In the genomic region with DNA sequence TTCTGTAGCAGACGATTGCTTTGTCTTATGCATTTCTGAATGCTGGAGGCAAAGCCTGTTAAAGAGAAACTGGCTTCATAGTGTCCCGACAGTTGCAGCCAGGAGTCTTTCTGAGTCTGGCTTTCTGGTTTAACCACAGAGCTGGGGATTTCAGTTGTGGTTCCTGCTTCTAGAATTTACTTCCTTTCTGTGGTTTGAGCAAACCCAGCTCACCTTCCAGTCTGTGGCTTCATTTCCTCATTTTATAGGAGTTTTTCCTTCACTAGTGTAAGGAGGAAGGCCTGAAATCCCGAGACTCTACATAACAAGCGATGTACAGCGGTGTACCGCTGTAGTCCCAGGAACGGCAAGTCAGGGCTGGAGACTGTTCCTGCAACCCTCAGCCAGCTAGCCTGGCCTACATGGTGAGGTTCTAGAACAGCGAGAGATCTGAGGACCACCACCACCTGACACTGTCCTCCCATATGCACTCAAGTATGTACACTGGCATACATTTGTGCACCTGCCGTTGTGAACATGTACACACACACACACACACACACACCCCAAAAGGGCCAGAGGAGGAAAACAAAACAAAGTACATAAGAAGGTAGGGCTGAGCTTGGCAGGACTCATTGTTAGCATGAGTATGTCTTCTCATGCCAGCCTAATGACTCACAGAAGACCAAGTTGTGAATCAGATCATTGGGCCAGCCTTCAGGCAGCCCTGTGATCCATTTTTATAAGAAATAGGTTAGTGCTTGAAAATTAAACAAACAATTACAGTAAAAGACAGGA, we compare ENCODE assay signal across 10 mouse cellular contexts. TPM values are rescaled to one million over a fixed set of nuclear protein-coding genes. Genes with fewer than 3 reads are reported as not detected.
DNase-seq lines count a peak whose midpoint lies in the region; ATAC-seq and TF ChIP-seq lines count a peak whose summit lies in the region.
"Had no signal": no experiment of that assay in that cellular context is flagged by ENCODE, and none has a peak within 500 bp of the region (broad histone marks: within the 10 kb centered on the region; RNA-seq: fewer than 3 reads in every experiment).

No protein-coding gene starts in this region.

- ATAC-seq in heart, embryonic 11.5 days (replicated peaks; ENCODE audit: insufficient number of reproducible peaks, low FRiP score, low TSS enrichment) = no peak

- no peaks in the 10 kb centered on the region for H3K79me2 ChIP-seq in myocyte (ENCODE audit: control insufficient read depth, insufficient read depth)

- no peaks in the 10 kb centered on the region for H3K9me3 ChIP-seq in heart, embryonic 11.5 days (replicated peaks; ENCODE audit: control insufficient read depth, low read length)
- H3K9me3 ChIP-seq: lung, embryonic 15.5 days had no signal

- peaks cover 11% of the 10 kb centered on the region for H3K4me1 ChIP-seq in heart, embryonic 11.5 days (ENCODE audit: control insufficient read depth, insufficient read depth, low read length)
- peaks cover 5% of the 10 kb centered on the region for H3K4me1 ChIP-seq in bone marrow, adult 2 months (ENCODE audit: control insufficient read depth, insufficient read depth, low read length)

- no peaks in the 10 kb centered on the region for H3K27me3 ChIP-seq in heart, embryonic 11.5 days (ENCODE audit: control insufficient read depth, insufficient read depth, low read length)
- no peaks in the 10 kb centered on the region for H3K27me3 ChIP-seq in myocyte (ENCODE audit: control insufficient read depth, insufficient read depth, insufficient read length)
- H3K27me3 ChIP-seq: lung, embryonic 15.5 days had no signal

- no peak overlapping the region for H3ac ChIP-seq in myocyte (ENCODE audit: control insufficient read depth, insufficient read length)

- no peak for TF ChIP-seq CTCF in bone marrow, adult 2 months (IDR thresholded peaks at IDR 0.05; ENCODE audit: control insufficient read depth, insufficient read depth, low read length)

- WGBS in heart, embryonic 11.5 days (ENCODE audit: insufficient replicate concordance) = 82% methylated on average over 9 of the region's 9 CpGs
- 11% methylated on average over 9 of the region's 9 CpGs for WGBS in bone marrow, adult 2 months

- peak; percentile 43 for DNase-seq in heart, adult 8-10 months (ENCODE audit: low spot score)
- peak; percentile 76 for DNase-seq in A20 (ENCODE audit: low read depth, low spot score)
- DNase-seq in cerebellum, postnatal 10 days = no peak
- no peak for DNase-seq in right cerebral cortex, adult 18-20 months
- no peak for DNase-seq in right cerebral cortex, postnatal 36 days (ENCODE audit: low spot score in 2 of 2)
- DNase-seq: heart, postnatal 36 days had no signal

- no peak overlapping the region for H3K4me3 ChIP-seq in heart, embryonic 11.5 days (ENCODE audit: low read depth, low read length)
- peak overlapping the region; percentile 41 for H3K4me3 ChIP-seq in bone marrow, adult 2 months (replicated peaks; ENCODE audit: control insufficient read depth, low read depth, low read length)
- H3K4me3 ChIP-seq in myocyte = no peak overlapping the region
- H3K4me3 ChIP-seq: lung, embryonic 15.5 days had no signal

- H3K9ac ChIP-seq in heart, embryonic 11.5 days (ENCODE audit: low read depth, low read length) = no peak overlapping the region
- H3K9ac ChIP-seq: lung, embryonic 15.5 days had no signal

- no peak overlapping the region for H3K4me2 ChIP-seq in heart, embryonic 11.5 days
- peak overlapping the region; percentile 31 for H3K4me2 ChIP-seq in myocyte (ENCODE audit: low read depth)
- H3K4me2 ChIP-seq: lung, embryonic 15.5 days had no signal

- no peaks in the 10 kb centered on the region for H3K36me3 ChIP-seq in heart, embryonic 11.5 days (ENCODE audit: control insufficient read depth, insufficient read depth, low read length)
- no peaks in the 10 kb centered on the region for H3K36me3 ChIP-seq in myocyte (ENCODE audit: control insufficient read depth, insufficient read depth)
- H3K36me3 ChIP-seq: lung, embryonic 15.5 days had no signal

- H3K27ac ChIP-seq in heart, embryonic 11.5 days (ENCODE audit: low read depth, low read length) = no peak overlapping the region
- H3K27ac ChIP-seq in bone marrow, adult 2 months (ENCODE audit: control insufficient read depth, insufficient read depth, low read depth, low read length, poor library complexity) = no peak overlapping the region; the same call in 1 of the 2 replicates
- H3K27ac ChIP-seq: lung, embryonic 15.5 days had no signal

- TF ChIP-seq POLR2A in bone marrow, adult 2 months (IDR thresholded peaks at IDR 0.05; ENCODE audit: borderline replicate concordance, control insufficient read depth, low read depth, low read length) = no peak
- TF ChIP-seq POLR2A in myocyte (IDR thresholded peaks at IDR 0.05; ENCODE audit: insufficient read length, low read depth) = no peak

TF ChIP-seq in myocyte, 11 proteins besides CTCF, POLR2A, EP300 and RAD21:
- no peak for TF ChIP-seq SRF (IDR thresholded peaks at IDR 0.05; ENCODE audit: control insufficient read depth, insufficient read length, low read depth)
- no peak for TF ChIP-seq MYOD1 (IDR thresholded peaks at IDR 0.05; ENCODE audit: control insufficient read depth in 1 of 3, insufficient read length in 2 of 3, low read depth in 2 of 3)
- TF ChIP-seq TCF3 (IDR thresholded peaks at IDR 0.05; ENCODE audit: insufficient read length, low read depth) = no peak
- no peak for TF ChIP-seq REST (IDR thresholded peaks at IDR 0.05; ENCODE audit: insufficient read depth, insufficient read length)
- TF ChIP-seq MYOG (IDR thresholded peaks at IDR 0.05; ENCODE audit: control insufficient read depth in 1 of 3, insufficient read depth in 1 of 3, insufficient read length in 2 of 3, low read depth in 2 of 3) = no peak
- no peak for TF ChIP-seq USF1 (IDR thresholded peaks at IDR 0.05; ENCODE audit: low read depth)
- no peak for TF ChIP-seq E2F4 (IDR thresholded peaks at IDR 0.05; ENCODE audit: insufficient read depth)
TF ChIP-seq in myocyte: peak in this region for 0.

RNA-seq across cellular contexts. Expression of a gene that starts 25.9 kb away (rescaled TPM):
- 10 to 100 TPM; 31.3 to 33.3 (median 32.0) TPM for total RNA-seq in heart, adult 8-10 months (2022)
- polyA plus RNA-seq in heart, embryonic 11.5 days (2014; fragmentation: Nextera tagmentation; extraction: Ambion mirVana) = 5.1 and 5.2 TPM in 2 replicates
- 4.3 and 5.5 TPM in 2 replicates for polyA plus RNA-seq in bone marrow, adult 2 months (2011; ENCODE audit: insufficient read depth, insufficient read length, low replicate concordance, missing spikeins)
- 4.7 TPM for polyA plus RNA-seq in myocyte (2012; fragmentation: generic; extraction: Trizol)

Comparison
In these comparisons a context has a peak if more than half of its experiments do, and no peak if none do; other contexts are left out.
1. DNase-seq: peak in heart, adult 8-10 months (single experiment) and A20 (single experiment); none in cerebellum, postnatal 10 days (0 of 2), right cerebral cortex, adult 18-20 months (single experiment) and right cerebral cortex, postnatal 36 days (0 of 2).